7 mouse cellular contexts compared by ENCODE assay signal in the genomic region with DNA sequence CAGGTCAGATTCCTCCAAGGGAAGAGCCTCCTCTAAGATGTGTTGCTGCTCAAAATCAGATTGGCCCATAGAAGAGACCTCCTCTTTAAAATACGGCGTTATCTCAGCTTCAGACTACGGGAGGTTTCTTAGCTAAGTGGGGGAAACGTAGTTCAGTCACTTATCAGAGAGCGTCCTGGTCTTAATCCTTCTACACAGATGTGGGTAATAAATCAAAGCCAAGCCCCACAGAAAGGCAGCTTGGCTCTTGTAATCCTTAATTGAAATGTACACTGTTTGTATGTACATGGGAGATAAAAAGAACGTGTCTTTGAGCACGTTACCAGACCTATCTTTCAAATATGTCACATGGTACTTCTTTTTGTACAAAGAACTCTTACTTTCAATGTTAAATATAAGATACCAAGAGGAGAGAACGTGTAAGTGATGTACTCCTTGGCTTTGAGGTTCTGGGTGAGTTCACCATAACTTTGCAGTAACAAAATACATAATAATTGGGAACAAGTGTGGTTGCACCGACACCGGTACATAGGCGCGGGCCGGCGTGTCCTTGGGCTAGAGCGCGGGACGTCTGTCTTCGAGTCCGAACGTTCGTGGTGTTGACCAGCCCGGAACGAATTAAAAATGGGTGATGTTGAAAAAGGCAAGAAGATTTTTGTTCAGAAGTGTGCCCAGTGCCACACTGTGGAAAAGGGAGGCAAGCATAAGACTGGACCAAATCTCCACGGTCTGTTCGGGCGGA. TPM values are rescaled to one million over a fixed set of nuclear protein-coding genes. Genes with fewer than 3 reads are reported as not detected.
DNase-seq lines count a peak whose midpoint lies in the region; ATAC-seq and TF ChIP-seq lines count a peak whose summit lies in the region.
"Not testable (repeated sequence)": the region's sequence is repeated elsewhere in the genome, so short reads cannot be mapped to it uniquely, and the experiment has no call there.

A gene (plus strand): TSS at position 558 of the 742 bp plus-strand sequence.

- not testable (repeated sequence) for H3K4me3 ChIP-seq in bone marrow, adult 2 months (replicated peaks; ENCODE audit: control insufficient read depth, low read depth, low read length); forebrain, embryonic 13.5 days; hindbrain, embryonic 15.5 days; liver, embryonic 15.5 days (replicated peaks); myocyte

- not testable (repeated sequence) for TF ChIP-seq POLR2A in bone marrow, adult 2 months (IDR thresholded peaks at IDR 0.05; ENCODE audit: borderline replicate concordance, control insufficient read depth, low read depth, low read length); myocyte (IDR thresholded peaks at IDR 0.05; ENCODE audit: insufficient read length, low read depth)

- DNase-seq in heart, adult 8-10 months (ENCODE audit: low spot score); layer of hippocampus, postnatal 36 days: not testable (repeated sequence)

- not testable (repeated sequence) for H3K79me2 ChIP-seq in myocyte (ENCODE audit: control insufficient read depth, insufficient read depth)

- H3K9me3 ChIP-seq in forebrain, embryonic 13.5 days (replicated peaks); hindbrain, embryonic 15.5 days; liver, embryonic 15.5 days (replicated peaks): not testable (repeated sequence)

- 67% methylated on average over 23 of the region's 26 CpGs for WGBS in bone marrow, adult 2 months
- WGBS in forebrain, embryonic 13.5 days: 85% methylated on average over 23 of the region's 26 CpGs
- whole genome bisulfite sequencing in hindbrain, embryonic 15.5 days: 87% methylated on average over 23 of the region's 26 CpGs
- 54% methylated on average over 23 of the region's 26 CpGs for WGBS in liver, embryonic 15.5 days (ENCODE audit: insufficient replicate concordance)

- TF ChIP-seq CTCF in bone marrow, adult 2 months (IDR thresholded peaks at IDR 0.05; ENCODE audit: control insufficient read depth, insufficient read depth, low read length): not testable (repeated sequence)

- H3K4me2 ChIP-seq in forebrain, embryonic 13.5 days; hindbrain, embryonic 15.5 days; liver, embryonic 15.5 days; myocyte (ENCODE audit: low read depth): not testable (repeated sequence)

- not testable (repeated sequence) for H3K27ac ChIP-seq in bone marrow, adult 2 months (ENCODE audit: control insufficient read depth, insufficient read depth, low read depth, low read length, poor library complexity); forebrain, embryonic 13.5 days; hindbrain, embryonic 15.5 days (replicated peaks); liver, embryonic 15.5 days (replicated peaks)

- H3ac ChIP-seq in myocyte (ENCODE audit: control insufficient read depth, insufficient read length): not testable (repeated sequence)

- not testable (repeated sequence) for H3K27me3 ChIP-seq in forebrain, embryonic 13.5 days; hindbrain, embryonic 15.5 days; liver, embryonic 15.5 days; myocyte (ENCODE audit: control insufficient read depth, insufficient read depth, insufficient read length)

- not testable (repeated sequence) for ATAC-seq in forebrain, embryonic 13.5 days; hindbrain, embryonic 15.5 days (ENCODE audit: low FRiP score, low read depth); liver, embryonic 15.5 days (ENCODE audit: insufficient read depth)

- not testable (repeated sequence) for H3K9ac ChIP-seq in forebrain, embryonic 13.5 days; hindbrain, embryonic 15.5 days; liver, embryonic 15.5 days

- not testable (repeated sequence) for H3K4me1 ChIP-seq in bone marrow, adult 2 months (ENCODE audit: control insufficient read depth, insufficient read depth, low read length); forebrain, embryonic 13.5 days; hindbrain, embryonic 15.5 days (replicated peaks); liver, embryonic 15.5 days (replicated peaks)

- H3K36me3 ChIP-seq in forebrain, embryonic 13.5 days (ENCODE audit: poor library complexity, severe bottlenecking); hindbrain, embryonic 15.5 days; liver, embryonic 15.5 days (replicated peaks); myocyte (ENCODE audit: control insufficient read depth, insufficient read depth): not testable (repeated sequence)

RNA-seq across cellular contexts. Expression of the gene that starts here (rescaled TPM):
- polyA plus RNA-seq in bone marrow, adult 2 months (2011; ENCODE audit: insufficient read depth, insufficient read length, low replicate concordance, missing spikeins): 41.2 and 58.8 TPM in 2 replicates
- polyA plus RNA-seq in forebrain, embryonic 13.5 days (2015; fragmentation: Nextera tagmentation; extraction: Ambion mirVana): 222 and 238 TPM in 2 replicates
- 1,000 to 10,000 TPM in 1 of 4 experiments, 100 to 1,000 TPM in 3; 952 to 1,033 (median 963) TPM for total RNA-seq in heart, adult 8-10 months (2022)
- polyA plus RNA-seq in hindbrain, embryonic 15.5 days (2015; fragmentation: Nextera tagmentation; extraction: Ambion mirVana): 271 and 287 TPM in 2 replicates
- total RNA-seq in layer of hippocampus, postnatal 36 days (2021): 100 to 1,000 TPM; 203 to 206 TPM
- 126 and 132 TPM in 2 replicates for polyA plus RNA-seq in liver, embryonic 15.5 days (2015; fragmentation: Nextera tagmentation; extraction: Ambion mirVana)
- polyA plus RNA-seq in myocyte (2012; fragmentation: generic; extraction: Trizol): 160 TPM

Comparison
In these comparisons a context has a peak if more than half of its experiments do, and no peak if none do; other contexts are left out.
1. RNA of the gene that starts here (total RNA-seq): 952 to 1,033 TPM in heart, adult 8-10 months; 203 to 206 TPM in layer of hippocampus, postnatal 36 days; every median in the first group is over 4 times any median in the second.